Mouse (Mus musculus) frontal cortex, adult 2 months (tissue): ENCODE measurements around the gene Evi5. TPM values are rescaled to one million over a fixed set of nuclear protein-coding genes. Genes with fewer than 3 reads are reported as not detected.

Source experiments
- DNase-seq, 2 experiments: peaks; one replicate each; pipeline ENCODE4 v3.0.0; 2022; ENCODE audit warnings: low spot score in 1 of 2; ENCODE audit errors: extremely low spot score in 1 of 2
- polyA plus RNA-seq: library from polyadenylated mRNA; depleted of rRNA; stranded (reverse); fragments of >200 nt; gene quantifications from 2 replicates; pipeline ENCODE4 v1.2.3, GENCODE M21; 2012; rRNA removed

The Evi5 gene
- polyA plus RNA-seq, 1 experiment: 71.1 TPM

DNA sequence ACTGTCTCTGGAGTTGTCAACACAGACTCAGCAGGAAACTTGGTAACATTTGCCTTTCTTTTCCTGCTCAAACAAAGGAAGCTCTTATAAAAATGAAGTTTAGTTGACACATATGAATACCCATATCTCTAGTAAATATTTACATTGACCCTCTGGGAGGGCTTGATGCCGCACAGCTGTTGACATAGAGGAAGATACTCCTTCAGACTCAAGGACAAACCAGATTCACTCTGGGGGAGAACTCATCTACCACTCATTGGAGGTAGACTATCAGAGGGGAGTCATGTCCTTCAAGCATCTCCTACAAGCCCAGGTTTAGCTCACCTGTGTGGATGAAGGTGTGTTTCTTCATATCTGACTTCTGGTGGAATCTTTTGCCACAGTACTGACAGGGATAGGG is 155.1 kb downstream of the Evi5 start:
- DNase-seq: no peak

- no peak for DNase-seq
Measured at GRCm38 (mm10) chr5:107719209-107719608, 155.7 kb downstream of the Evi5 start.

- no peak for DNase-seq
Measured at GRCm38 (mm10) chr5:107717871-107718361, 157.0 kb downstream of the Evi5 start.

DNA sequence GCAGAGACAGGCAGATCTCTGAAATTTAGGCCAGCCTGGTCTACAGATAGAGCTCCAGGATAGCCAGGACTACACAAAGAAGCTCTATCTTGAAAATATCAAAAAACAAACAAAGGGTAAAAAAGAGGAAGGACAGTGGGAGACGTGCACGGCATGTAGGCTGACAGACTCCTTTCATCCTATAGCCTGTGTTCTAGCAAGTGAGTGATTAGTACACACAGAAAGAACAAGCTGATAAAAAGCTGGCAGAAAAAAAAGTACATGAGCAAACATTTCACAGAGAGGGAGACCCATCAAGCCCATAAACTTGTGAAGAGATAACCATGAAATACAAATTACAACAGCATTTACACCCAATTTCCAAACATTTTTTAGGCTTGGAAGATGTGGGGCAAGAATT is 163.2 kb downstream of the Evi5 start:
- DNase-seq: no peak

- no peak for DNase-seq
Measured at GRCm38 (mm10) chr5:107708124-107708797, 166.6 kb downstream of the Evi5 start.

DNA sequence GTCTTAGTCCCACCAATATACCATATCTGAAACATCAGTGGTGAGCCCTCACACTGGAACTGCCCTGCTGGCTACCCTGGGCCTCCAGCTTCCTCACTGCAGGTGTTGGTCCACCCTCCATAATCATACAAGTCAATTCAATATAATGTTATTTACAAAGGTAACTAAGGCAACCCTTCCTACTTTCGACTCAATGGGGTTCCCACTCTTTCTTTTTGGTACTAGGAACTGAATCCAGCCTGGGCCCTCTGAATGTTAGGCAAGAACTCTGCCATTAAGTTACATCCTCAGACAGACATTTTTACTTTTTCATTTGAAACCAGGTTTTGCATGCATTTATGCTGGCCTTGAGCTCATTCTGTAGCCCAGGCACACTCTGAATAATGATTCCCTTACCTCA is 168.6 kb downstream of the Evi5 start:
- no peak for DNase-seq

DNA sequence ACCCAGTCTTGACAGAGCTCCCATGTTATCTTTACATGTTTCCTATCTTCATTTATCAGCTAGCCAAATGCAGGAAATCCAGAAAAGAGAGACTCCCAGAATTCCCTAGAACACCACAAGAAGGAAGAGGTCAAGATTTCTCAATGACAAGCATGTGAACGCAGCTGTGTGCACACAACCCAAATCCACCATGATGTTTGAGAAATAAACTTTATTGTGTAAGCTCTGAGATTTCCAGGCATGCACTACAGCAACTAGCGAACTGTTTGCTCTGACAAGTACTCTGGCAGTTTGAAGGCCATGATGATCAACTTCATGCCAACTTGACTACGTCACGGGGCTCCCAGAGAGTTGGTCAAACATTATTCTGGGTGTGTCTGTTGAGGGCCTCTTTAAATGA is 169.2 kb downstream of the Evi5 start:
- no peak for DNase-seq

- DNase-seq: no peak
Measured at GRCm38 (mm10) chr5:107703207-107703763, 171.6 kb downstream of the Evi5 start.

DNA sequence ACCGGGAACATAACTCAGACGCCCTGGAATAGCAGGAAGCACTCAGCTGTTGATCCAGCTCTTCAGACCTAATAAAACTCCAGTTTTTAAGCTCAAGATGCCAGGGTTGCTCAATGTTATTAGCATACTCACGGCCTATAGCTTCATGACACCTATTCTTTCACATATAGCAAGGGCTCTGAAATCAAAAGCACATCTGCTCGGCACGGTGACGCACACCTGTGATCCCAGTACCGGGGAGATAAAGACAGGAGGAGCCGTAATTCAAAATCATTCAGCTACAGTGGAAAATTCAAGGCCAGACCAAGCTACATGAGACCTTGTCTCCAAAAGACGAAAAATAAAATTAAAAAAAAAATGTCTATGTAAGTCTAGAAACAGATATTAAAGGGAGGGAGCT is 173.2 kb downstream of the Evi5 start:
- no peak for DNase-seq

DNA sequence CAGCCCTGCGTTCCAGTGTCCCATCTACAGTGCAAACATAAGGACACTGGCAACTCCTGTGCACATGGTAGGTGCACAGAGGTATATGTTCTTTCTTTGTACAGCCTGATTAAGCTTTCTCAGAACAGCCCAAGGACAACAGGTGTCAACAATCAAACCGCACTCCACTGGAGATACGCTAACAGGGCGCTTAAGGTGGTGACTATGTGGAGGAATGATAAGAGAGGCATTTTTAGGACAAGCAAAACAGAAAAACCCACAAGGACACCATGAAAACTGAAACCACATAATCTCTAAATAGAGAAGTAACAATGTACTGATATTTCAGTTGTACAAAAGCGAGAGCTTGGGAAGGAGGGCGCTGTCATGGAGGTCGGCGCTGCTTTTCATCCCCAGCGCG is 174.0 kb downstream of the Evi5 start:
- DNase-seq: no peak

DNA sequence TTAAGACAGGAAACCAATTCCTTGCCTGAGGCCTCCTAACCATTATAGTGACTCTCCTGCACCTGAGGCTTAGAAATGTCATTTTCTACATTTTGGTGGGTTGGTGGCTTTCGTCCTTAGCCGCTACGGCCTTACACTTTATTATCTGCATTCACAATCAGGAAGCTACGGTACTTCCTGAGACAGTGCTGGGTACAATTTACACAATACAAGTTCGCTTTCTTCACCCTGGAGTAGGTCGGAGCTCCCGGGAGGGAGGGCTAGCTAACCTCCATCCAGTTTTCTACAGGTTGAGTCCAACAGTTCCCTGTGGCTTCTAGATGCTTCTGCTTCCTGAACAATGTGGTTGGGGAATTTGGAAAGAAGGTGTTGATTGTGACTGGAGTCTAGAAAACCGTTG is 176.0 kb downstream of the Evi5 start:
- DNase-seq: no peak

DNA sequence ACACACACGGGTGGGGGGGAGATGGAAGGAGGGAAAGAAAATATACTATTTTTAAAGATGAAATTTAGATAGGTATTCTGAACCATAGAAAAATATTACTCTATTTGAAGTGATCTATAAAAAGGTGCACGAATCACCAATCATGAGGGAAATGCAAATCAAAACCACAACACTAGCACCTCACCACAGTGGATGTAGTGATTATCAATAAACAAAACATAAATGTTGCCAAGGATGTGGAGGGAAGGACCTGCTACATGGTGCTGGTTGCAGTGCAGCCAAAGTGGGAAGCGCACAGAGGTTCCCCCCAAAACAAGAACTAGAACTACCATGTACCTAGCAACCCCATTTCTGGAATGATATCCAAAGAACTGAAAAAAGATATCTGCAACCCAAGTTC is 179.9 kb downstream of the Evi5 start:
- no peak for DNase-seq

Other genes starting within 250 kb of the Evi5 start
- 0.10 TPM in 1 of 2 replicates, not detected in the other for gene Gfi1, start 149.1 kb downstream of the Evi5 start, polyA plus RNA-seq
- not detected in 2 replicates for gene Ube2d2b, start 45.0 kb downstream of the Evi5 start, polyA plus RNA-seq
- 92.1 and 106 TPM in 2 replicates for gene Rpl5, start 25.4 kb upstream of the Evi5 start, polyA plus RNA-seq
- 16.8 and 17.9 TPM in 2 replicates for gene Fam69a, start 112.0 kb upstream of the Evi5 start, polyA plus RNA-seq
- gene Mtf2, start 190.6 kb upstream of the Evi5 start, polyA plus RNA-seq: 51.5 and 62.8 TPM in 2 replicates